Mouse (Mus musculus): ENCODE measurements at regions not wholly inside any gene's neighbourhood (a gene's known extent, or its start where the extent isn't known, plus 50 kb on each side); places are given as distances from the start of the nearest gene placed in this dataset.

DNA sequence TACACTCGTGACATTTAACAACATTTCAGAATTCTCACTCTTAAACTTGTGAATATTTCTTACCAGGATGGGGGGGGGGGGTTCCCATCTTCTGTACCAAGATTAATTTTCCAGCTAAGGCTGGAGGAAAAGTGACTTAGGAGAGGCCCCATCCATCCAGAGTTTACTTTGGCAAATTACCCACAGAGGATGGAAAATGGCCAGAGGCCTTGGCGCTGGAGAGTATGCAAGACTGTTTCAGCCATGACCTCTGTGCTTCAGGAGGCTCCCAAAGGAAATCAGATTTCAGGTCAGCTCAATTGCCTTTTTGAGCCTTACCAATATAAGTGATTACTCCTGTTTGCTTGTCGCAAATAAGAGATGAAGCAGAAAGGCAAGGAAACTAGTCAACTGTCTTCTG, 143.4 kb upstream of the F930015N05Rik start:
- DNase-seq (ENCODE audit: low spot score in 2 of 2) = no peak

DNA sequence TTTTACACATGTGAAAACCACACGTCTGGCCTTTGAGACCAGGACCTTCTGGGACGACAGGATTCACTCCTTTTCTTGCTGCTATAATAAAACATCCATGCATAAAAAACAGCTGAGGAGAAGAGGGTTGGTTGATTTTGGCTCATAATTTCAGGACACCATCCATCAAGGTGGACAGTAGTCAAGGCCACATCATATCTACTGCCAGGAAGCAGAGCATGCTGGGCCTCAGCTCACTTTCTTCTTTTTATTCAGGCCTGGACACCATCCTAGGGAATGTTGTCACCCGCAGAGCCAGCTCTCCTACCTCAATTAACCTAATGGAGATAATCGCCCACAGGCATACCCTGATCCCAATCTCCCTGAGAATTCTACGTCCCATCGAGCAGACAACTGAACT, 149.6 kb upstream of the F930015N05Rik start:
- DNase-seq (ENCODE audit: low spot score in 2 of 2) = no peak

DNA sequence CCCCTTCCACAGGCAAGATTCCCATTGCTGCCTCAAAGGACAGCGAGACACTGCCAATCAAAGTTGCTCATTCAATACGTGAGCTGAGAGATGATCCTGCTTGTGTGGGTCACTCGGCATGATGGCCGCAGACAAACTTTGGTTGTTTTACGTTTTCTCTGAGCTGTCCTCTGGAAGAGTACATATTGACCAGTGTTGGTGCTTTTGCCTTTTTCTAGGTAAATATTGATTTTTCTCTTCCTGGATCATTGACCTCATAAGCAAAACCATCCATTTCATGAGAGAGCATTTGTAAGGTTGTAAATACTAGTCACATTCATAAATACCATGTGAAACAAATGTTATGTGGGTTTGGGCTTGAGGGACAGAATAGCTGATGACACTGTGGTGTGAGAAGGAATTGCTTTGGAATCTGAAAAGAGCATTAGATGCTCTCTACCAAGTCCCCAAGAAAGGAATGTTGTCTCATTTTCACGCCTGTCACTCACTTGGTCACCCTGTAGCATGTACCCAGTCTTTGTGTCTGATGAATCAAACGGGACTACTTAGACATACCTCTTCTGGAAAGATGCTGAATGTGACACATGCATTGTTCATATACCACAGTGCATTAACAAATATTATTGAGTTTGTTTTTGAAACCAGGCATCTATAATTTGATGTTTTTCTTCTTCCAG, 150.7 kb upstream of the F930015N05Rik start:
- no peak for DNase-seq (ENCODE audit: low spot score in 2 of 2)

DNA sequence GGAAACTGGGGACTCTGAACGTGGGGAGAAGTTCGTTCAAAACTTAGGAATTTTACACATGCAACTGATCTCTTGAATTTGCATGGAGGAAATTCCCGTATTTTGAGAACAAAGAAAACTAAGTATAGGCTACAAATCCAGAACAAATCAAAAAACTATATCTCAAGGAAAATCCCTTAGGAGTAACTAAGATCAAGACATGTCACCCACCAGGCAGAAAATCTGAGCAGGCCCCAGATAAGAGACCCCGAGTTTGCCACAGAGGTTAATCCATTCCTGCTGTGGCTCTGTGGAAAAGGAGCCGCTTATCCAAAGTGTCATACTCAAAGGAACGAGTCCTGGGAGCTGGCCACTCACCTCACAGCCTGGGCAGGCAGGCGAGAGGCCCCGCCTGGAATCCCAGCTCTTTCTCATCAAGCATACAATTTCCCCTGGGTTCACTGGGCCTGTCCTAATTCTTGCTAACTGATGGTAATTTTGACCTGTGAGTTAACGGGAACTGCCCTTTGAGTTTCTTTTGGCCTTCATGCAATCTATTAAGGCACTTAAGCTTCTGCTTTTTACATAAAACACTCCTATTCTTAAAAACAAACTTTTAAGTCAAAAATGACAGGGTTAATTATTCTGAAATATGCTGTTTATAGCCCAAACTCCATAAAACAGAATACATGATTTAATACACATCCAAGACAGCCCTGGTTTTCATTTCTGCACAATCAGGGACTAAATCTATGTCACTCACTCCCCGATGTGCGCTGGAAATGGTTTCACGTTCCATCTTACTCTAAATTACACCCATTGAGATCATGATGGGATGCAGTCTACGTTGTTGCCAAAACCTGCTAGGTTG, 151.5 kb upstream of the F930015N05Rik start:
- no peak for DNase-seq (ENCODE audit: low spot score in 2 of 2)

DNA sequence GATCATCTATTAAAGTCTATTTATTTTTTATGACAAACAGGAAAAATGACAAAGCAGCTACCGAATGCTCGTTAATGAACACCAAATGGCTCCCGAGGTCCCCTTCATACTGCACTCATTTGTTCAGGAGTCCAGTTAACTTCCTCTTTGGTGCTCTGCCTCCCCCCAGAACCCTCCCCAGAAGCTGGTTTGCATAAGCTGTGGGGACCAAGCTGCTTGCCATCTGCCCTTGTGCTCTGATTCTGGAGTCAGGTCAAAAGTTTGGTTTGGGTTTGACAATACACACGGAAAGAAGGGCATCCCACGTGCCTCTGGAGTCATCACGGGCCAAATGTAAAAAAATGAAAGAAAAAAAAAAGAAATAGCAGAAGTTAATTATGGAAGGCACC, 152.1 kb upstream of the F930015N05Rik start:
- no peak for DNase-seq (ENCODE audit: low spot score in 2 of 2)

DNA sequence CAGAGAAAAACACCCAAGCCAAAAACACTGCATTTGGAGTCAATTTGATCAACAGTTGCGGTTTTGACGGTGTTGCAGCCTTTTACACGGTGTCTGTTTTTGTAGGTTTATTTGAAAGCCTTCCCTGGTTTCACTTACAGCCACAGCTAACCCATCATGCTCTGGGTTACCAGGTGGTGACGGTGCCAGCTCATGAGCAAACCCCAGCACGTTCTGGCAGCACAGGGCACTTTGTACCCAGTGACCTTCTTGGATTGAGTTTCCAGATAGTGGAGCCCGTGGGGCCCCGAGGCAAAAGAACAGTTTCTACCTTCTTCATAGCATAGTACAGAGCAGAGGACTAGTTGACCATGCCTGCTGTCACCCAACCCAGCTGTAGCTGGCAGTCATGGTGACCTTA, 152.6 kb upstream of the F930015N05Rik start:
- DNase-seq (ENCODE audit: low spot score in 2 of 2) = no peak

DNA sequence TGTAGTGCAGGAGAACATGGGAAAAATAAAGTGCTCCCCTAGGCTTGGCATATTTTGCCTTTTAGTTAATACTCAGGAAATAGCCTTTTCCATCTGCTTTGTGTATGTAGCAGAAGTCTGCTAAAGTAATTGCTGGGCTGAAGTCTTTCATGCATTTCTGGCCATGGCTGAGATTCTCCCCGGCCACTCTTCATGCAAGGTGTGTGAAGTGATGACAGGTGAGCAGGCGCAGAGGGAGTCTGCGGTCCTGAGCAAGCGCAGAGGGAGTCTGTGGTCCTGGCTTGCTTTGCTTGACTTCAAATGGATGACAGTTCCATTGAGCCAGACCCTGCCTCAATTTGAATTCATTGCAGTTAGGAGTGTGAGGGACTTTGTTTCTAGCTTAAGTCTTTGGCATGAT, 153.6 kb upstream of the F930015N05Rik start:
- no peak for DNase-seq (ENCODE audit: low spot score in 2 of 2)

DNA sequence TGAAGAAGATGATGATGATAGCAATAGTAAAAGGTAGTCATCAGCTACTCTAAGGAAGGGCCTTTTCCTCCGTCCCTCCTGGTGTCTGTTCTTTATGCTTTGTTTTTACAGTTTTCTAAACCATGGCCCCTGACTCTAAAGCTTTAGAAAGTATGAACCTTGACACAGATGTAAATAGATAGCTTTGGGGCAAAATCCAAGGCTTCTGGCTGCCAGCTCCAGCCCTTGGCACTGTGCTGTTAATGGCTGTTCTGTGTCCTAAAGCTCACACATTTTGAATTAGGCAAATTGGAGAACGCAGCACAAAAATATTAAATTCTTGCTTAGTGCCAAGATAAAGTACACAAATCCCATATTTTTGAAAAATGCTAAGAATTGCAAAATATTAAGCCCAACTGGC, 155.8 kb upstream of the F930015N05Rik start:
- DNase-seq (ENCODE audit: low spot score in 2 of 2) = no peak

DNA sequence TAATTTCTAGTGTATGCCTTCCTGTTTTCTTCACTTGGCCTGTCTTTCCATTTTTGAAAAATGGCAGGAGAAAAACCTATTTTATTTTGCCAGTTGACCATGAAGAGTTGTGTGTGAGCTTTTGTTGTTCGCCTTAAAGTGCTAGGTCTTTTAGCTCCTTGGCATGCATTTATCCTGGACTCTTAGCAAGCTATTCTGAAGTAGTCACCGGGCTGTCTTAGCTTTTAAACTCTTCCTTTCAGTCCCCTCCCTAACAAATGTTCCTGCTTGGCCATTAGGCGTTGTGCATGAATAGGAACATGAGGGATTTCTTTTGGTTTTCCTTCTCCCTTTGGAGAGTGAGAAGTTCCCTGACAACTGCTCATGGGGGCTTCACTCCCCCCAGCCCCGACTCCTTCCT, 160.9 kb upstream of the F930015N05Rik start:
- no peak for DNase-seq (ENCODE audit: low spot score in 2 of 2)

DNA sequence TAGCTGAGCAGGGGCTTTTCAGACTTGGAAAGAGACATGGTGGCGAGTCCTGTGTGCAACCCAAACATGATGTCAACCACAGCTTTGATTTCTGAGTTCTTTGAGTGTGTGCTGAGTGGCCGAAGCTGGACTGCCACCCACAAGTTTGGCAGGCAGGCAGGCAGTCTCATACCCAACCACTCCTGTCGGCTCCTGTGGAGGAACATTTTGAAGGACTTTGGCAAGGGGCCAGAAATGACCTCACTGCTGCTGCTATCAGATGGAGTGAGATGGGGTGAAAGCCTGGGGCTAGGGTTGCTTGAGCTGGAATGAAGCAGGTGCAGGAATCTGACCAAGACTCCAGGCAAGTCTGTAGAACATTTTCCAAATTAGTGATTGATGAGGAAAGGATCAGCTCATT, 162.7 kb upstream of the F930015N05Rik start:
- DNase-seq (ENCODE audit: low spot score in 2 of 2) = no peak

DNA sequence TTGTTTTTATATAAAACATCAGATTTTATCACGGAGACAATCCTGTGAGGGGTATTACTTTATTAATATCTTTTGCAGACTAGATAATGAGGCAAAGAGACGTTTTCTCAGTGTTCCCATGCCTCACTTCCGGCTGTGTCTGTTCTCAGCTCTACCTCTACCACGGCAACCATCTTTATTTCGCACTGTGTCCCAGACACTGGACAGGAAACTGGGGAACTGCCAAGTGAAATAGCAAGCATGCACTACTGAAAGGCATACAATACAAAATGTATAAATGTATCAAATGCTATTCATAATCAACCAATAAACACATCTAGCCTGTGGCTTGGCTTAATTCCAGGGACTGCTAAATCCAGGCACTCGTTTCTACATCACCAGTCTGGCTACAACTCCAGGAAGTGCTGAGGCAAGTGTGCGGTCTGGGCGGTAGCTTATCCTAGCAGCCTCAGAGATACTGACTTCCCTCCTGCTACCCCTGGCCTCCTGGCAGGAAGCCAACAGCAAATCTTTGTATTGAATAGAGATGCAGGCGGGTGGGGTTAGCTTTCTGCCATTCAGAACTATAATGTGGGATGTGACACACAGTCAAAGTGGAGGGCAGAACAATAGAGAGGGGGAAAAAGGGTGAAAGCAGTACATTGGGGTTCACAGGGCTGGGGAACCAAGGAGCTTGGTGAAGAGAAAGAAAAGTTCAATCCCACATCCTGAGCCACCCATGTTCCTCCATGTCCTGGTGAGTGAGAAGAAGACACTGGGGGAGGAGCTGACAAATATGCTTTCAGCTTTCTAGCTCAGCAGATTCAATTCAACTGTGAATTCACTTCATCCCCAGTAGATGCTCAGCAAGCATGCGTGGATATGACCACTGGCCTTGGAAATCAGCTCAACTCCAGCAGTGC, 164.0 kb upstream of the F930015N05Rik start:
- no peak for DNase-seq (ENCODE audit: low spot score in 2 of 2)

DNA sequence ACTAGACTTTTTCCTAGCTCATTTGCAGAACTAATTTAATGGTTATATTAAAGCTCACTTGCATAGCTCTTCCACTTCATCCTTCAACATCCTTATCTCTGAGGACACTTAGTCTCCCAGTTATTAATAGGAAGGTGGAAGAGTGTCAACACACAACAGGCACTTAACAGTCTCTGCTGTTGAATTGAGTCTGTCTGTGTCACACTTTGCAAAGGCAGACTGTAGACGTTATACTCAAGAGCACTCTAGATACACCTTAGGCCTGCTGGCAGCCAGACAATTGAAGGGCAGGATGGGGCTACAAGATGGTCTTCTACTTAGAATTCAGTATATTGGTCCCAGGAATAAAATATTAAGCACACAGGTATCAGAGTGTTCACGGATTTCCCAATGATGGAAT, 172.6 kb upstream of the F930015N05Rik start:
- DNase-seq (ENCODE audit: low spot score in 2 of 2) = no peak

DNA sequence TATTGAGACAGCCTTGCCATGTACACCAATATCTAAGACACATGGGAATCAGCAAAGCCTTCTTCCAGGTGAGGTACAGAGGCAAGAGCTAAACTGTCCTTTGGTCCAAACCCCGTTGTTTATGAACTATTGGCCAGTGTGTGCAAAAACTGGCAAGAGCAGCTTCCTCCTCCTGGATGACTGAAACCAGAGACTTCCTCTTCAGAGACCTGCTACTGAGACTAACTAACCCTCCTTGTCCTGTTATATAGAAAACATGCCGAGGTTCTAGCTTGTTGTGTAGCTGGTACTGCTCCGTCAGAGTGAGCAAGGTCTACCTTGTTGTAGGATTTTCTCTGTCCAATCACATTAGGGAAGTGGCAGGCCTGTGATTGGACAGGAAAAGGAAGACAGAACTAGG, 174.3 kb upstream of the F930015N05Rik start:
- DNase-seq (ENCODE audit: low spot score in 2 of 2) = no peak

DNA sequence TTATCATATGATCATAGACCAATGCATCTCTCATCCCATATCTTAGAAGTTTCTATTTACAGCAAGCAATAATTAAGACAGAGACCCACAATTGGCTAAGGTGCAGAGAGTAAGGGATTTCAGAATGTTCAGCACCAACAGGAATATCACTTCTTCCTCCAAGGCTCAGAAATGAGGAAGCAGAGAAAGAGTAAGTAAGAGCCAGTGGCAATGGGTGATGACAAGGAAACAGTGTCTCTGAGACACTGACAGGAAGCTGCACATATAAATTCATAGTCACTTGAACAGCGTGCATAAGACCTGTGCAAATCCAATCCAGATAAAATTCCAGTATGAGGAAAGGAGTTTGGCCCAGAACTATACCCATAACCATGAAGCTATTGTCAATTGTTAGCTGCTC, 178.7 kb upstream of the F930015N05Rik start:
- no peak for DNase-seq (ENCODE audit: low spot score in 2 of 2)

DNA sequence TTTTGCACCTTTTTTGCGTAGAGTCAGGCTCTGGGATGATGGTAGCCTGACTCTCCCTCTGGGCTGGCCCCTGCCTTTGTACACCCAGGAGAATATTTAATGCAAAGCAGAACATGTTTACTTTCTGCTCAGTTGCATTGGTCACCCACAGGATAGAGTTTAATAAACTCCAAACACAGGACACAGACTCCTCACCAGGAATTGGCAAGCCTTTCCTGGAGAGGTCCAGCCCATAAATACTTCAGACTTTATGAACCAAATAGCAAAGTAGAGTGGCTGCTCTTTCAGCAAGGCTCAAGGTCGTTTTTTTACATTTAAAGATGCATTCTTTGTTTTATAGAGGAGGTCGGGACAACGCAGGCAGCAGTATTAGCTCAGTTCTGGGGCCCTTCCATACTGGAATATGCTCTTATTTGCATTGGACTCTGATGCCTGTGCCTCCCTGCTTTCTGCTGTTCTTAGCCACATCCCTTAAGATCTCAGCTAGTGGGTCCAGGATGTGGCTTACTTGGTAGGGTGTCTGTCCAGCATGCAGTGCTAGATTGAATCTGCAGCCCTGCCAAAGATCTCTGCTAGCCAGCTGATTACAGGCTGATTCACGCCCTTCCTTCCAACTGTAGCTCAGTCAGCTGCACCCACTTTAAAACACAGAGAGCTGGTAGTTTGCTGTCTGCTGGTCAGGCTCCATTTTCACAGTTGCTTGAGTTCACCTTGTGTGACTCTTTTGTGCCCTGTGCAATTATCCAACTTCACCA, 182.4 kb upstream of the F930015N05Rik start:
- no peak for DNase-seq (ENCODE audit: low spot score in 2 of 2)

DNA sequence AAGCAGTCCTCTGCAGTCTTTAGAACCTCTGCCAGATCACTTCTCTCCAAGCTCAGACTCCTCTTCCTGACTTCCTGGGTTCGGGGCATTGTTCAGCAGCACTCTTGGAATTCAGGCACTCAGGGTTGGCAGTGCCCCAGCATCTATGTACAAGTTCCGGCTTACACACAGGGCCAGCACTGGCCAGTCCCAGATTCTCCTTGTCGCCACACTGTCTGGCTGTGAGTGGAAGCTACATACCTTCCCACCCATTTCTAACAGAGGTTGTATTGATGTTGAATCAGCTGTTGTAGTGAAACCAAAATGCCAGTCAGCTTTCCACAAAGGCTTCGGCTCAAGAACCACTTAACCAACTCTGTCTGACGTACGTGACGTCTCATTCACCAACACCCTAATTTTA, 190.7 kb upstream of the F930015N05Rik start:
- DNase-seq (ENCODE audit: low spot score in 2 of 2) = no peak

DNA sequence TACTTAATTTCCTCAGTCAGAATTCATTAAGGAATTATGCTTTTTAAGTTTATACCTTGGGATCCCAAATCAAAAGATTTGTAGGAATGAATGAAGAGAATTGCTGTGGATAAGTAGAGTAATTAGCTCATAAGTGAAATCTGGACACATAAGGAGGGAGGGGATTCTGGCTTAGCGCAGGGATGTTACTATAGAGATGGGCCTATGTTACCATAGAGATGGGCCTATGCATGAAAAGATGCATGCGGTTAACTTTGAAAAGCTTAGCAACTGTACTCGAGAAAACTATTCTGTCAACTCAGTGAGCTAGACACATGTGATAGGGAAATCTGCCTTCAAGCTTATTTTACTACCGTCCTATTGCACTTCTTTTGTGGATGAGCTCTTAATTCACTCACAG, 204.5 kb upstream of the F930015N05Rik start:
- no peak for DNase-seq (ENCODE audit: low spot score in 2 of 2)

DNA sequence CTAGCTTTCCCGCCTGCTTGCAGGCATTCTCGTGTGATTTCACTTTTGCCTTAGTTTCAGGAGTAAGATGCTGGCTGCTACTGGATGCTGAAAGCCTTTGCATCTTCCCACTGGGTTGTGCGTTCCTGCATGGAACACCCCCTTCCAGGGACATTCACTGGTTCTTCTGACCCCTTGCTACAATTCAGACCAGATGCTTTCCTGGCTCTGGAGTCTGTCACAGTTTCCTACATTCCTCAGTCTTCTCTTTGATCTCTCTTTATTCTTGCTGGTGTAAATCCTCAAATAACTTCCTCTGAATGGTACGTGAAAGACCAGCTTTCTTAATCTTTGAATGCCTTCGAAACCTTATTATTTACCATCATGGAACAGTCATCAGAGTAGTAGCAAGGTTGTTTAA, 206.7 kb upstream of the F930015N05Rik start:
- no peak for DNase-seq (ENCODE audit: low spot score in 2 of 2)

DNA sequence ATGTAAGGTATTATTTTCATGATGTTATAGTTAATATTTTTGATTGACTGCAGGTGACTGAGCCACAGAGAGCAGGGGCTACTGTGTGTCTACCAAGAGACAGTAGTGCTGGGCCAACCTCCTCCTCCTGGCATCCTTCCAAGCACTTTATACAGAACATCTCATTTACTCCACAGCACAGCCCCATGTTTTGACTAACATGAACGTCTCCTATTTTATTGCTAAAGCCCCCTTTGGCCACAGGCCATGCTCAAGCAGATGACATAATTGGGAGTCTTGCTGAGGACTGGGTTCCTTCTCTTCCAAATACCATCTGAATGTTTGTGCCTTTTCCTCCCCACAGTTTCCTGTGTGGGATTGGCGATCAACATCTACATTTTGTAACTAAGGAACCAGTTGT, 211.5 kb upstream of the F930015N05Rik start:
- DNase-seq (ENCODE audit: low spot score in 2 of 2) = no peak

DNA sequence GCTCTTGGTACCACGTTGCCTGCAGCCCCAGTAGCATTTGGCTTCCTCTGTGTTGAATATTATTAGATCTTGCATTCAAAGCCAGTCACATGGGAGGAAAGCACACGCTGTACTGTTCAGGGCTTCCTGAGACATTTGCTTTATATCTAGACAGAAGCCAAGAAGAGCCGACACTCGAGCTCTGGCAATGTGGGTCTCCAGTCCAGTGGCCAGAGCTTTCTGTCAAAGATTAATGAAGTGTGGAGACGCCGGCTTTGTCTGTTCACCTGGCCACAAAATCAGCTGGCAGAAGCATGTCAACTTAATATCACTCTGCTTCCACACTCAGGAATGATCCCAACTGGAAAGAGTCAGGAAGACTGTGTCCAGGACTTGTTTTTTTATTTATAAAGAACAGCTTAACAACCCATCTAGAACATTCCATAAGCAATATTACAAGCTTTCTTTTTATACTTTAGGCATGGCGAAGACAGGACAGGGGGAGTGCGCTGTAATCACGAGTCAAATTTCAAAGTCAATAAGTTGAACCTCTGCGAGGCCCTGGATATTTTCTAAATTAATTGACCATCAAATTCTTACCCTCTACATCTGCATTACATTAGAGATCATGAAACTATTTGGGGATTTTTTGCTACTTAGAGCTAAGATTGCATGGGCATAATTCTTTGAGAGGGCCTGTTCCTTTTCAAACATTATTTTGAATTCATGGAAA, 214.3 kb upstream of the F930015N05Rik start:
- no peak for DNase-seq (ENCODE audit: low spot score in 2 of 2)

DNA sequence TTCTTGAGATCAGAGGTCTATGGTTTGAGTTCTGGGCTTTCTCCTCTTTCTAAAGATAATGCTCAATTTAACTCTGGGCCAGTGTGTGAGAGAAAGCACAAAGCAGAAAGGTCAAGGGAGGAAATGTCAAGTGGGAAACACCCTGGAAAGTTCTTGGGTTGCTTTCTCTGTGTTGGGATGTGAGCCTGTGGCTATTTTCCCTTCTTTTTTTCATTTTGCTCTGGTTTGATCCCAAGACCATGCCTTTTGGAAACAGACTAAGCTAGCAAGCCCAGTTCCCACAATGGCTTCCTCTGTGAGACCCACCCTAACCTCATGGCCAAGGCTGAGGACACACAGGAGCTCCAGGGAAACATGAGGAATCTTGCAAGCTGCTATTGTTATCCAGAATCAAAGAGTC, 216.4 kb upstream of the F930015N05Rik start:
- no peak for DNase-seq (ENCODE audit: low spot score in 2 of 2)

Measured in frontal cortex, postnatal 25 days (tissue).